Mouse (Mus musculus): Measurements from ENCODE around the gene Dyrk1a.

GRCm38 (mm10) chr16:94721549-94722006, 151.8 kb downstream of the Dyrk1a start:
- TF ChIP-seq POLR2A (IDR thresholded peaks at IDR 0.05; ENCODE audit: insufficient read length, low read depth) (no peak), MYOG (IDR thresholded peaks at IDR 0.05; ENCODE audit: control insufficient read depth in 1 of 3, insufficient read depth in 1 of 3, insufficient read length in 2 of 3, low read depth in 2 of 3) (peak; percentile 56 to 87 (median 78)), REST (IDR thresholded peaks at IDR 0.05; ENCODE audit: insufficient read depth, insufficient read length) (no peak), TCF12 (IDR thresholded peaks at IDR 0.05; ENCODE audit: insufficient read depth, poor library complexity, severe bottlenecking) (peak; percentile 46), POLR2AphosphoS2 (IDR thresholded peaks at IDR 0.05; ENCODE audit: insufficient read length, low read depth) (no peak), USF1 (IDR thresholded peaks at IDR 0.05; ENCODE audit: low read depth) (no peak), MAX (IDR thresholded peaks at IDR 0.05; ENCODE audit: low read depth) (no peak), TCF3 (IDR thresholded peaks at IDR 0.05; ENCODE audit: insufficient read length, low read depth) (no peak), SRF (IDR thresholded peaks at IDR 0.05; ENCODE audit: control insufficient read depth, insufficient read length, low read depth) (peak; percentile 87), MYOD1 (IDR thresholded peaks at IDR 0.05; ENCODE audit: control insufficient read depth in 1 of 3, insufficient read length in 2 of 3, low read depth in 2 of 3) (peak; percentile 78 to 91 (median 83)), E2F4 (IDR thresholded peaks at IDR 0.05; ENCODE audit: insufficient read depth) (no peak), CEBPB (IDR thresholded peaks at IDR 0.05; ENCODE audit: insufficient read depth, poor library complexity, severe bottlenecking) (no peak)
